Mouse (Mus musculus): ENCODE results near the gene Lig4. TPM values are rescaled to one million over a fixed set of nuclear protein-coding genes. Genes with fewer than 3 reads are reported as not detected.

Lig4 gene
- polyA plus RNA-seq (2012; rRNA removed): 5.3 and 5.6 TPM in 2 replicates

DNA sequence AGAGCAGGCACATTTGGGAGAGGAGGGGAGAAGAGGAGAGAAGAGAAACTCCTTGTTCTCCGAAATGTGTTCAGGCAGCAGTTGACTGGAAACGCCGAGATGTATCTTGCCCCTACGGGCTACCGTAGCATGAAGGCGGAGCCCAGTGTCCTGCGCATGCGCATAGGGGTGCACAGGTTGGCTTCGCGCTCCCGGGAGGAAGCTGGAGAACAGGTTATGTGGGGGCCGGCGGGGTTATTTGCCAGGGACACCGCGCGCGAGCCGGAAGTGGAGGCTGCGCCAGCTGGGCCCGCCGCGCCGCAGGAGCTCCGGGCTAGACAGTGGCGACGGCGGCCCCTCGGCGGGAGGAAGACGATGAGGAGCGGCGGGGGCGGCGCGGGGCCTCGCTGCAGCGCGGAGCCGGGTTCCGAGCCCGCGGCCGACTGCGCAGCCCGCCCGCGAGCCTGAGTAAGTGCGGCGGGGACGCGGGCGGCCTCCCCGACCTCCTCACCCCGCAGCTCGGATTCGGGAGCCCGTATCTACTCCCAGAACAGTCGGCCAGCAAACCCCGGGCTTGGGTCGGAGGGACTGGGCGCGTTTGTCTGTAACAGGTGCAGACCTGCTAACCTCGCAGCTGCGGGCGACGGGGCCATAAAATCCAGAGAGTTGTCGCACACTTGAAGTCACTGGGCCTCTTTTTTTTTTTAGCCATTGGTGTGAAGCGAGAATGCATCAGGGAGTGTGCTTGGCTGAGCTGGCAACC lies at the start of gene Lig4, which contains the start of gene Abhd13:
Gene Lig4, minus strand, starts transcription at position 114 of the 742 bp plus-strand sequence.
Gene Abhd13, plus strand, starts transcription at position 135 of the 742 bp plus-strand sequence.
- Histone ChIP-seq H3K4me3 (replicated peaks; ENCODE audit: insufficient read depth, low read depth, low read length) (peak within 1 kb of the TSS; percentile 80), H3K27ac (ENCODE audit: insufficient read depth, low read length) (peak within 1 kb of the TSS; percentile 70), H3K27me3 (ENCODE audit: control insufficient read depth, insufficient read depth, low read length) (no peaks in the 10 kb centered on the region), H3K4me1 (ENCODE audit: control insufficient read depth, insufficient read depth, low read length) (peaks cover 6% of the 10 kb centered on the region; the same call in 1 of the 2 replicates)
- TF ChIP-seq CTCF (IDR thresholded peaks at IDR 0.05; ENCODE audit: borderline replicate concordance, insufficient read depth, low read depth, low read length): no peak
- TF ChIP-seq POLR2A (IDR thresholded peaks at IDR 0.05; ENCODE audit: borderline replicate concordance, insufficient read depth, low read length): peak; percentile 63; the same call in 1 of the 2 replicates
- WGBS: under 1% methylated on average over 68 of the region's 68 CpGs
- DNase-seq: peak; percentile 98 to 99

- Histone ChIP-seq H3K4me3 (replicated peaks; ENCODE audit: insufficient read depth, low read depth, low read length) (no peak overlapping the region), H3K4me1 (ENCODE audit: control insufficient read depth, insufficient read depth, low read length) (no peaks in the 10 kb centered on the region), H3K27ac (ENCODE audit: insufficient read depth, low read length) (no peak overlapping the region), H3K27me3 (ENCODE audit: control insufficient read depth, insufficient read depth, low read length) (no peaks in the 10 kb centered on the region)
- 13% methylated on average over 3 of the region's 3 CpGs for WGBS
- no peak for TF ChIP-seq CTCF (IDR thresholded peaks at IDR 0.05; ENCODE audit: borderline replicate concordance, insufficient read depth, low read depth, low read length)
- TF ChIP-seq POLR2A (IDR thresholded peaks at IDR 0.05; ENCODE audit: borderline replicate concordance, insufficient read depth, low read length): no peak
- peak in 1 of 2 experiments; percentile 17 for DNase-seq
Observed at GRCm38 (mm10) chr8:10017231-10017630, 39.7 kb upstream of the Lig4 start.

DNA sequence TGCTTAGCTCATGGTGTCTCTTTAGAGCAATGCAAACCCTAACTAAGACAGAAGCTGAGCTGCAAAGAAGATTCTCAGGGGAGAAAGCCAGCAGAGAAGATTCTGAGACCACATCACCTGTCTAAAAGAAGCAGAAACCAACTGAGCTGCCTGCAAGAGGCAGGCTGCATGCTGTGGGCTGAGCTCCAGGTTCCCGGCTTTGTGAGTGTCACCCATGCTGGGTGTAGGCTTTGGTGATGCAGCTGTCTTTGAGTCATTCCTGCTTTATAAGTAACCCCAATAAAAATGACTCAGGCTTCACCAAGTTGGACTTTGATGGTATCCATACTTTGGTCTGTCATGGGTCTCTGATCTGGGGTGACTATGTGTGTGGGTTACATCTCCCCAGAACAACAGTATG lies 38.8 kb upstream of the Lig4 start:
- H3K4me3 ChIP-seq (replicated peaks; ENCODE audit: insufficient read depth, low read depth, low read length): no peak overlapping the region
- no peak for DNase-seq

GRCm38 (mm10) chr8:10007660-10008028 lies 30.2 kb upstream of the Lig4 start:
- WGBS: 32% methylated on average over 6 of the region's 6 CpGs

More for the DNA sequence above, 38.8 kb upstream of the Lig4 start:
- no peaks in the 10 kb centered on the region for H3K4me1 ChIP-seq (ENCODE audit: control insufficient read depth, insufficient read depth, low read length)
- TF ChIP-seq POLR2A (IDR thresholded peaks at IDR 0.05; ENCODE audit: borderline replicate concordance, insufficient read depth, low read length) (no peak), CTCF (IDR thresholded peaks at IDR 0.05; ENCODE audit: borderline replicate concordance, insufficient read depth, low read depth, low read length) (no peak)
- H3K27me3 ChIP-seq (ENCODE audit: control insufficient read depth, insufficient read depth, low read length): no peaks in the 10 kb centered on the region
- WGBS: 27% methylated on average over 1 of the region's 1 CpGs
- H3K27ac ChIP-seq (ENCODE audit: insufficient read depth, low read length): no peak overlapping the region

DNA sequence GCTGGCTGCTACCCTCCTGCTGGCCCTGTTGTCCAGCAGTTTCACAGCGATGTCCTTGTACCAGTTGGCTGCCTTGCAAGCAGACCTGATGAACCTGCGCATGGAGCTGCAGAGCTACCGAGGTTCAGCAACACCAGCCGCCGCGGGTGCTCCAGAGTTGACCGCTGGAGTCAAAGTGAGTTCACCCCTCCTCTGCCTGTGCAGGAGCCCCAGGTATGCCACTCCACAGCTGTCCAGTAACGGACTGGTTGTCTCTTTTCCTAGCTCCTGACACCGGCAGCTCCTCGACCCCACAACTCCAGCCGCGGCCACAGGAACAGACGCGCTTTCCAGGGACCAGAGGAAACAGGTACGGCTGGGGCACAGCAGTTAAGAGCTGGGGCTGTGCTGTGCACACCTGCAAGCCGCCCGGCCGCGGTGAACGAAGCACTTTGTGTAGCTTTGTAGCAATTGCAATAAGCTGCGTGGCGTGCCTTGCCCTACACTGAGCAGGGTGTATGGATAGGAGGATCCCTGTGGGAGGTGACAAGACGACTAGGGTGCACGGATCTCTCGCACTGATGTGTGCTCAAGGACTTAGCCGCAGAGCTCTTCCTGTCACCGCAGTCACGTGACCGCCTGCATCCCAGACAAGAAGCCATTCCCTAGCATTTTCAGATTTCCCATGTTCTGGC lies 29.6 kb upstream of the Lig4 start:
- WGBS: 6% methylated on average over 29 of the region's 29 CpGs
- TF ChIP-seq CTCF (IDR thresholded peaks at IDR 0.05; ENCODE audit: borderline replicate concordance, insufficient read depth, low read depth, low read length): no peak
- TF ChIP-seq POLR2A (IDR thresholded peaks at IDR 0.05; ENCODE audit: borderline replicate concordance, insufficient read depth, low read length): no peak
- Histone ChIP-seq H3K4me1 (ENCODE audit: control insufficient read depth, insufficient read depth, low read length) (no peaks in the 10 kb centered on the region), H3K27ac (ENCODE audit: insufficient read depth, low read length) (no peak overlapping the region), H3K27me3 (ENCODE audit: control insufficient read depth, insufficient read depth, low read length) (no peaks in the 10 kb centered on the region), H3K4me3 (replicated peaks; ENCODE audit: insufficient read depth, low read depth, low read length) (peak overlapping the region; percentile 64)
- peak; percentile 52 to 56 for DNase-seq

More at GRCm38 (mm10) chr8:10007660-10008028, 30.2 kb upstream of the Lig4 start:
- Histone ChIP-seq H3K27me3 (ENCODE audit: control insufficient read depth, insufficient read depth, low read length) (no peaks in the 10 kb centered on the region), H3K4me3 (replicated peaks; ENCODE audit: insufficient read depth, low read depth, low read length) (peak overlapping the region; percentile 64), H3K27ac (ENCODE audit: insufficient read depth, low read length) (no peak overlapping the region), H3K4me1 (ENCODE audit: control insufficient read depth, insufficient read depth, low read length) (no peaks in the 10 kb centered on the region)
- TF ChIP-seq CTCF (IDR thresholded peaks at IDR 0.05; ENCODE audit: borderline replicate concordance, insufficient read depth, low read depth, low read length) (no peak), POLR2A (IDR thresholded peaks at IDR 0.05; ENCODE audit: borderline replicate concordance, insufficient read depth, low read length) (no peak)
- DNase-seq: no peak

DNA sequence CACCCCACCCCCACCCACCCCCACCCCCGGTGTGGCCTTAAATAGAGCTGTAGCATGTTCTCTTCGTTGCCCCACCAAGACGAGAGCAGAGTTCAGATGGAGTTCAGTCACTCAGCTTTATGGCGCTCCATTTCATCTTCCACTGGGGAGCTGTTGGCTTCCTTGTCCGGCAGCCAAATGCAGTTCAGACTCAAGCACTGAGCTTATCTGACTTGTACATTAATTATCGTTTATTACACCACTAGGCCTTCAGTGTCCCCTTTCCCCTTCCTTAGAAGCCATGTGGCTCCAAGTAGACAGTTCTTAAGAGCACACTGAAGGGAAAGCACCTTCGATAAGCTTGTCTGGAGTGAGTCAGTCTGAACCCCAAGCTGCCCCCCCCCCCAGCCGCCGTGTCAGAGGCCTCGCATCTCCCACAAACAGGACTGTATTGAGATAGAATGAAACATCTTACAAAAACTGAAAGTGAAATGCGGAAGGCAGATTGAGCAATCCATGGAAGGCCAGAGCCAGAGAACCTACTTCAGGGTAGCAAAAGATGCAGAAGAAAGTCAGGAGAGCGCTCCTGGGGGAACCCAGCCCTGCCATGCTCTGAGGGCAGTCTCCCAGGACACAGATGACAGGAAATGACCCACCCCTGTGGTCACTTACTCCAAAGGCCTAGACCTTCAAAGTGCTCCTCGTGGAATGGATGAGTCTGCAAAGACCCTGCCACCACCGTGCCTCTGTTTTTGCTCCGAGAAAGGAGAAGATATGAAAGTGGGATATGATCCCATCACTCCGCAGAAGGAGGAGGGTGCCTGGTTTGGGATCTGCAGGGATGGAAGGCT lies 28.9 kb upstream of the Lig4 start, which contains the start of gene Tnfsf13b:
Gene Tnfsf13b, plus strand, starts transcription at position 312 of the 830 bp plus-strand sequence.
- no peak for DNase-seq
- Histone ChIP-seq H3K4me3 (replicated peaks; ENCODE audit: insufficient read depth, low read depth, low read length) (peak within 1 kb of the TSS; percentile 64), H3K4me1 (ENCODE audit: control insufficient read depth, insufficient read depth, low read length) (no peaks in the 10 kb centered on the region), H3K27me3 (ENCODE audit: control insufficient read depth, insufficient read depth, low read length) (no peaks in the 10 kb centered on the region), H3K27ac (ENCODE audit: insufficient read depth, low read length) (no peak within 1 kb of the TSS)
- no peak for TF ChIP-seq POLR2A (IDR thresholded peaks at IDR 0.05; ENCODE audit: borderline replicate concordance, insufficient read depth, low read length)
- TF ChIP-seq CTCF (IDR thresholded peaks at IDR 0.05; ENCODE audit: borderline replicate concordance, insufficient read depth, low read depth, low read length): no peak
- 76% methylated on average over 16 of the region's 16 CpGs for WGBS

DNA sequence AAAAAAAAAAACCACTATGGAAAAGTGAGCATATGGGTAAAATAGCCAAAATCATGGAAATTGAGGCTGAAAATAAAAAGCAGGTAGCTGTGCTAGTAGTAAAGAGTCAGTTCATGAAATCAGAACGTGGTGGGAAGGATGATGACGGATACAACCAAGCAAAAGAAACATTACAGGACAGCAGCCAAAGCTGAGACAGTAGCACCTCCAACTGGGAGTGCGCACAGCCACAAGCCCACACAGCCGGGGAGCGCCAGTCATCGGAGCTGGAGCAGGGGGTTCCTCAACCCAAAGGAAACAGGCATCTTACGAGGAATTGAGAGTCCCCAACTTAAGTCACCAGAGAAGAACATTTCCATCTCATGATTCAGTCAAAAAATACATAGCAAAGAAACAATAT lies 26.6 kb upstream of the Lig4 start:
- no peak for TF ChIP-seq POLR2A (IDR thresholded peaks at IDR 0.05; ENCODE audit: borderline replicate concordance, insufficient read depth, low read length)
- TF ChIP-seq CTCF (IDR thresholded peaks at IDR 0.05; ENCODE audit: borderline replicate concordance, insufficient read depth, low read depth, low read length): no peak
- Histone ChIP-seq H3K27ac (ENCODE audit: insufficient read depth, low read length) (no peak overlapping the region), H3K4me3 (replicated peaks; ENCODE audit: insufficient read depth, low read depth, low read length) (no peak overlapping the region), H3K27me3 (ENCODE audit: control insufficient read depth, insufficient read depth, low read length) (no peaks in the 10 kb centered on the region), H3K4me1 (ENCODE audit: control insufficient read depth, insufficient read depth, low read length) (no peaks in the 10 kb centered on the region)
- no peak for DNase-seq
- WGBS: 57% methylated on average over 7 of the region's 7 CpGs
